Mouse (Mus musculus) heart, postnatal 14 days (tissue): ENCODE results near the gene Gm45837. TPM values are rescaled to one million over a fixed set of nuclear protein-coding genes. Genes with fewer than 3 reads are reported as not detected.

Experiments
- DNase-seq, 2 experiments: peaks; one replicate each; pipeline ENCODE4 v3.0.0; 2021 to 2022
- intact Hi-C: fragments of 180-260 bp; cut with DNase I; formaldehyde crosslinking; loops from one replicate; pipeline ENCODE4 v1.15.1; 2025
- total RNA-seq, 2 experiments: library from RNA; stranded (reverse); gene quantifications; 2 replicates each; pipeline ENCODE4 v1.2.3; 2021

The Gm45837 gene
- total RNA-seq, 2 experiments from 2014 or later, result not detected

GRCm38 (mm10) chr7:101385866-101386452 is 24.7 kb upstream of the Gm45837 start:
- intact Hi-C loops, result no loop called here
- DNase-seq, result no peak

DNA sequence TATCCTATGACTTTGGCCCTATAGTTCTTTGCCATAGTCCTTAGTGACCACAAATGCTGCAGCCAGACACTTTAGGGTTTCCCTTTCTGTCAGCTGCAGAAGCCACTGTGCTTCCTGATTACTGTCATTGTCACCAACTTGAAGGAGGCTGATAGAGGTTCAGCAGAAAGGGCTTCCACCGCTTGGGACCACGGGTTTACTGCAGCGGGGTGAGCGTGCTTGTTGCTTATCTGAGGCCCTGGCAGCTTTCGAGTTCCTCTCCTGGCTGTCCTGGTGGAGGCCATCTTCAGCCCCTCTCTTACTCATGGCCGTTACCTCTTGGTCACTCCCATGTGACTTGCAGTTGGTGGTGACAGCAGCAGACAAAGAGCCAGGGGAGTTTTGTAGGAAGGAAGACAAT is 21.4 kb upstream of the Gm45837 start:
- no peak for DNase-seq
- intact Hi-C loops, result no loop called here

- DNase-seq, result no peak
- intact Hi-C loops, result no loop called here
These were observed 18.7 kb upstream of the Gm45837 start for GRCm38 (mm10) chr7:101391909-101392479.

DNA sequence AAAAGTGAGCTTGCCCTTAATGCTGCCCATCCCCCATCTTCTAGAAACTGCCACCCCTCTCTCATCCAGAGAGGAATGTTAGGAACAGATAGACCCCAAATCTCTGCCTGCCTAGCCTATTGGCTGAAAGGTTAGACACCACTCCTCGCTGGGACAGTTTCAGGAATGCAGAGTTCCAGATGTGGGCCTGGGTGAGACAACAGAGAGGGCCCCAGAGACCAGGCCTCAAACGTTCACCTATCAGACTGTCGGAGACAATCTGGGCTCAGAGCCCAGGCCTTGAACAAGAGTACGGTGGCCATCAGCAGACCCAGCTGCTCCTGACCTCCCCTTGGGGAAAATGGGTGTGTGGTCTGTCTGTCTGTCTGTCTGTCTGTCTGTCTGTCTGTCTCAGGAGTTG is 17.7 kb upstream of the Gm45837 start:
- peak; percentile 47 to 49 for DNase-seq
- intact Hi-C loops, result no loop called here

DNA sequence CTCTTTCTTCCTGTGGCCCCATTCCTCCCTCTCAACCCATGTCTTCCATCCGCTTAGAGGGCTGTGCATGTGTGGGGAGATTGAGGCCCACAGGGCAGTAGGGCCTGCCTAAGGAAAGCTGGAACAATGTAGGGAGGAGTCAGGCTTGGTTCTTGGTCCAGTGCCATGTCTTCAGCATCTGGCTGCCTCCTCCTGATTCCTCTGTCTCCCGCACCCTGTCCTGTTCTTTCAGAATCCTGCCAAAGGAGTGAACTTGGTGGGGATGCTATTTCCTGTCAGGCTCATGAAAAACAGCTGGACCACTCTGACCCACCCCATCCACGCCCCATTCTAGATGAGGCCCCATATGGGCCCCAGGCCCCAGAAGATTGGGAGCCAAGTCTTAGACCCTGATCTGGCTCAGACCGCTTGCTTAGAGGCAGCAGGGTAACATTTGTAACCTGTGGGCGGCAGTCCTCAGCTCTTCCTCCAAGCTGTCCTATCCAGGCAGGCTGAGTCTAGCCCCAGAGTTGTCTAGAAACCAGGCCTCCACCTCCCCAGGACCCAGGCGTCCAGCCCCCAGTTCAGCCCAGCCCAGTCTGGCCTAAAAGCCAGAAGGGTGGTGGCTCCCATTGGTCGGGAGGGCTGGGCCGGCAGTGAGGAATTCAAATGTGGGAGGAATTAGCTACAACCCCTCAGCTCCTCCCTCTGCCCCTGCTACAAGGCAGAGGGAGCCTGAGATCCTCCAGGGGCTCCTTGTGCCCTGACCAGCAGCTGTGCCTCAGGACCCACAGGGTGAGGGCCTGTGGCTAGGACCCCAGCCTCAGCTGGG is 16.8 kb upstream of the Gm45837 start:
- DNase-seq, result peak; percentile 76 to 81
- intact Hi-C loops, result no loop called here

GRCm38 (mm10) chr7:101394569-101394968 is 16.1 kb upstream of the Gm45837 start:
- intact Hi-C loops, result no loop called here
- DNase-seq, result no peak

DNA sequence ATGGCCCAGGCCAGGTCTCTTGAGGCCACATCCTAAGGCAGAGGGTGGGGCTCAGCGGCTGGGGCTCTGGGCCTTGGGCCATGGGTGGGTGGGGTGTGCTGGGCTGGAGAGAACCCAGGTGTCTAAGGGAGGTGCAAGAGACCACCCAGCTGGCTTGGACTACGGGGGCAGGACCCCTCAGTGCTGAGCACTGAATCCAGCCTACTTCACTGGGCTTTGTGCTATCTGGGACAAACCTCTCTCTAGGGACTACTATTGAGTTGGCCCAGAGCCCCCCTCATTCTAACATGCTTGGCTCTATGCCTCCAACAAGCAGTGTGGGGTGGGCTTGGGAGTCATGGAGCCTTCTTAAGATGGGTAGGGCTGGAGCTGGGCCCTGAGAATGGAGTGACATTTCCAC is 15.2 kb upstream of the Gm45837 start:
- peak; percentile 36 to 62 for DNase-seq
- intact Hi-C loops, result no loop called here

GRCm38 (mm10) chr7:101397175-101397574 is 13.5 kb upstream of the Gm45837 start:
- intact Hi-C loops, result no loop called here

GRCm38 (mm10) chr7:101401510-101401909 is 9.2 kb upstream of the Gm45837 start:
- intact Hi-C loops, result no loop called here
- DNase-seq, result no peak

More at GRCm38 (mm10) chr7:101397175-101397574, 13.5 kb upstream of the Gm45837 start:
- no peak for DNase-seq

DNA sequence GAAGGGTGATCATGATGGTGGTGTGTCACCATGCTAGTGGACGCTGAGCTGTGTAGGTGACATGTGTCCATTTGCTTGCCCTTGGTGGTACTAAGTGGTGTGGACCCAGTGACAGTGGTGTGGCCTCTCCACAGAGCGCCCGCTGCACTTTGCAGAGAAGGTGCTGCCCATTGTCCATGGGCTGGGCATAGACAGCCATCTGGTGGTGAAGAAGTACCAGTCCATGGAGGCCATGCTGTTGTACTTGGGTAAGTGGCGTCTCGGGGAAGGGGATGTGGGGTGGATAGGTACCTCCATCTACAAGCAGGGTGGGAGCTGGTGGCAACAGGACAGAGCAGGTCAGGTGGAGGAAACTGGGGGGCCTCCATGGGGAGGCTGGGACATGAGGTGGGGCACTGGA is 6.9 kb upstream of the Gm45837 start:
- intact Hi-C loops, result no loop called here
- no peak for DNase-seq

DNA sequence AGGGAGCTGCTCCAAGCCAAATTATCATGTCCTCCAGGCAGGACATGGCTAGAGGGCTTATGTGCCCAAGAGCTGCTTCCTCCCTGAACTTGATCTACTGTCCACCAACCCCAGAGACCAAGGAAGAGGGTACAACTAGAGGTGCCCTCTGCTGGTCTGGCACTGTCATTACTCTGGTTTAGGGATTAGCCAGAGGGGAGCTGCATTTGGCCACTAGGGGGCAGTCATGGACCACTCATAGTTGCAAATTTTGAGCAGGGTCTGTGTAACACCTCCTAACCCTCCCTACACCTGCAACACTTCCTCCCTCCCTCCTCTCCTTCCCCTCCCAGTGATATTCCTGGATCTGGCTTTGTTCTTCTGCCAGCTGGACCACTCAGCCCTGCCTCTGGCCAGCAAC is 2.1 kb downstream of the Gm45837 start:
- intact Hi-C loops, result loop anchor here (1.0 to 5.0 kb wide), 3 partner anchors 102 to 210 kb away; no protein-coding TSS in a partner anchor
- DNase-seq, result peak; percentile 85 to 92

DNA sequence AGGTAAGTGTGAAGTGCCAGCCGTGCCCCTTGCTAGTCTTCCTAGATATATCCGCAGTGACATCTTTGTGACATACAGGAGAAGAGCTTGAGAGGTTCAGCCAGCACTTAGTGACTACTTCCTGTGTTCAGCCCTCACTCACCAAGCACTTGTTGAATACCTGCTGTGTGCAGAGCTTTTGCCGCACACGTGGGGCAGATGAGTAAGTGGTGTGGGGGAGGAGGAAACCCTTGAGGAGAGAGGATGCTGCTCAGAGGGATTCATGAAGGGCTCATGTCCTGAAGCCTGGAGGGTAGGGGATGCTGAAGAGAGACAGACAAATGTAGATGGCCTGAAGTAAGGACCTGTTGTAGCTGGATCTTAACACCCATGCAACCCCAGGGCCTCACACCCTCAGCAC is 3.5 kb downstream of the Gm45837 start:
- intact Hi-C loops, result loop anchor here (5.0 kb wide), 1 partner anchor 208 kb away; no protein-coding TSS in a partner anchor
- no peak for DNase-seq

- no peak for DNase-seq
- intact Hi-C loops, result loop anchor here (5.0 kb wide), 1 partner anchor 207 kb away; no protein-coding TSS in a partner anchor
These were observed 4.2 kb downstream of the Gm45837 start for GRCm38 (mm10) chr7:101414661-101415511.

GRCm38 (mm10) chr7:101415512-101416100 is 4.9 kb downstream of the Gm45837 start:
- intact Hi-C loops, result no loop called here
- DNase-seq, result no peak

- intact Hi-C loops, result no loop called here
- DNase-seq, result no peak
These were observed 5.7 kb downstream of the Gm45837 start for GRCm38 (mm10) chr7:101416391-101416790.

DNA sequence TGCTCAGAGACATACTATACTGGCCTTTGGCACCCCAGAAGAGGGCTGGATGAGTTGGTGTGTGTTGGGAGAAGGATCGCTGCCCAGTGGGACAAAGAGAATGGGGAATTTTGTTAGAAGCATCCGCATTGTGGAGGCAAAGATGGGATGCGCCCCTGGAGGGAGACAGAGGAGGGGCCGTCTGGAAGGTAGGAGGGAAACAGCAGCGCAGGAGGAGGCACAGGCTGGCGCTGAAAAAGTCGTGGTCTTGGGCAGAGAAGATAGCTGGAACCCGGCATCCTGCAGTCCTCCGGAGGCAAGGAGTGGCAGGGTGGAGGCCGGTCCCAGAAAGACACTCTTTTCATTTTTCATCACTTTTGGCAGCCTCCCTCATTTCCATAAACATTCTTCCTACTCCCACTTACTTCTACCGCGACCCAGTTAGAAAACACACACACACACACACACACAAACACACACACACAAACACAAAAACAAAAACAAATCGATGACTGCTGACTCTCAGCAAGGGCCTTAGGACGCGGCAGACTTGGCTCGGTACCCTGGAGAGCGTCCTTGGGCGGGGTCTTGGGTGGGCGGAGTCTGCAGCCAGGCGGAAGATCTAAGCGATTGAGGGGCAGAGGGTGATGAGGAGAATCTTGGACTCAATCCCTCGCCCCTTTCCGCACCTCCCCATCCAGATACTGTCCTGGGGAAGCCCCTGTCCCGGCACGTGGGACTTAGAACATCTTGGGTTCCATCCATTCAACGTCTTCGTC is 8.5 kb downstream of the Gm45837 start:
- peak in 1 of 2 experiments; percentile 39 for DNase-seq
- intact Hi-C loops, result no loop called here

- intact Hi-C loops, result no loop called here
- DNase-seq, result no peak
These were observed 10.8 kb downstream of the Gm45837 start, which contains the start of gene Pde2a for GRCm38 (mm10) chr7:101421529-101421928. Gene Pde2a (plus strand): TSS chr7:101421691.

DNA sequence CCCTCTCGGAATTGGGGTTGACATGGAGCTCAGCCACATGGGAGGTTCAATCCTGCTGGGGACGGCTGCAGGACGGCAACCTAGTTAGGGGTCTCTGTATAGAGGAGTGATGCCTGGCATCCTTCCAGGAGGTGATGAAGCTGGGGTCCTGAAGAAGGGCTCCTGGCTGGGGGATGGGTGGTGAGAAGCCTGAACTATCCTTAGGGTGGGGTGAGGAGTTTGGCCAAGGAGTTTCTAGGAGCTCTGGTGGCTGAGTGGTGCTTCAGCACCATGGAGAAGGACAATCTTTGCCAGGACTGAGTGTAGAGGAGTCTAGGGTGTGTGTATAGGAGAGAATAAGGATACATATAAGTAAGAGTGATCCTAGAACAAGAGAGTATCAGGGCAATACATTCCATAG is 11.4 kb downstream of the Gm45837 start:
- intact Hi-C loops, result no loop called here
- DNase-seq, result peak in 1 of 2 experiments; percentile 44

GRCm38 (mm10) chr7:101422646-101423045 is 12.0 kb downstream of the Gm45837 start:
- no peak for DNase-seq
- intact Hi-C loops, result no loop called here
